Mouse (Mus musculus) stomach, postnatal 0 days (tissue): ENCODE results near the gene Hoxb9.

Experiments used
- CTCF ChIP-seq: IDR thresholded peaks from 2 replicates; pipeline ENCODE4 v1.5.1; 2016; ENCODE audit warnings: antibody characterized with exemption, low read depth, mild to moderate bottlenecking, moderate library complexity
- EP300 ChIP-seq: optimal IDR thresholded peaks from 2 replicates; pipeline ENCODE3; 2016; ENCODE audit warnings: antibody characterized with exemption

DNA sequence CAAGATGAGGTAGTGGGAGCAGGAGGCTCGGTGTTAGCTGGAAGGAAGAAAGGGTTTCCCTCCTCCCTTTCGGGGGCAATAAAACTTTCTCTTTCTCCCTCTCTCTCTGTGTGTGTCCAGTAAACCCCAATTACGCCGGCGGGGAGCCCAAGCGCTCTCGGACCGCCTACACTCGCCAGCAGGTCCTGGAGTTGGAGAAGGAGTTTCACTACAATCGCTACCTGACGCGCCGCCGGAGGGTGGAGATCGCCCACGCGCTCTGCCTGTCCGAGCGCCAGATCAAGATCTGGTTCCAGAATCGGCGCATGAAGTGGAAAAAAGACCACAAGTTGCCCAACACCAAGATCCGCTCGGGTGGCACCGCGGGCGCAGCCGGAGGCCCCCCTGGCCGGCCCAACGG lies 48.7 kb downstream of the Hoxb9 start:
- no peak for TF ChIP-seq CTCF
- TF ChIP-seq EP300, result no peak
